Mouse (Mus musculus): ENCODE data around the gene Spaca6. TPM values are rescaled to one million over a fixed set of nuclear protein-coding genes. Genes with fewer than 3 reads are reported as not detected.
A peak's percentile ranks its signal among the peaks of the same experiment; 100 is the strongest.
"Not testable (repeated sequence)": the region's sequence is repeated elsewhere in the genome, so short reads cannot be mapped to it uniquely, and the experiment has no call there.

Gene Spaca6
- polyA plus RNA-seq, 1 experiment, result 21.3 TPM

DNA sequence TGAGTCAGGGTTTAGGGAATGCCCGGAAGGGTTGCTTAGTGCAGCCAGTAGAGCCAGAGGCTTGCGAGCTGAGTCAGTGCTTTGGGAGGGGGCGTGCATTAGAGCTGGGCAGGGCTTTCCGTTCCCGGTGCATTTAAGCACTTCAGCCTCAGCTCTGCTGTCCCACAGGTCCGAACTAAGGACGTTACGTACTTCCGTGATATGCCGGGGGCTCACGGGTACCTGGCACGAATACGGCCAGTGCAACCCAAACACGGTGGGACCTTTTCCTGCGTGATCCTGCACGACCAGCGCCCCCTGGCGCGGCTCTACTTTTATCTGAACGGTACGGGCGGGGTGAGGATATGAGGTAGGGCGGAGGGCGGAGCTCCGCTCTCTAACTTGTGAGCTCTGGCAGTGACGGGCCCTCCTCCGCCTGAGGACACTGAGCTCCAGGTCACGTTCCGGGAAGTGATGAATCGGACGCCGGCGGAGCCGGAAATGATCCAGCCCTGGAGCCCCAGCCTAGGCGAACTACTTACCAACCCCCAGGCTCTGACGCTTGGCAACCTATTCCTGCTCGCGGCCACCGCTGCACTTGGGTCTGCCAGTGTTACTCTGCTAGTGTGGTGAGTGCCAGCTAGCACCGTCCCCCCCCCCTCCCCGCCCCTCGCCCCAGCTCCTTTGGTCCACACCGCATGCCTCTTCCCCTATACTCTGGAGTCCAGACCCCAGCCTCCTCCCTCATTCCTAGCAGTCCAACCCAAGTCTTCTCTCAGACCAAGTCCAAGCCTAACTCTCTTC is 11.2 kb downstream of the Spaca6 start:
- 1% methylated on average over 40 of the region's 43 CpGs for WGBS
- Histone ChIP-seq H3K4me1 (ENCODE audit: control insufficient read depth, insufficient read depth, low read length) (no peaks in the 10 kb centered on the region), H3K4me3 (replicated peaks; ENCODE audit: control insufficient read depth, low read depth, low read length) (peak overlapping the region; percentile 60), H3K27ac (ENCODE audit: control insufficient read depth, insufficient read depth, low read depth, low read length, poor library complexity) (peak overlapping the region; percentile 35; the same call in 1 of the 2 replicates)
- TF ChIP-seq CTCF (IDR thresholded peaks at IDR 0.05; ENCODE audit: control insufficient read depth, insufficient read depth, low read length) (peak; percentile 71), POLR2A (IDR thresholded peaks at IDR 0.05; ENCODE audit: borderline replicate concordance, control insufficient read depth, low read depth, low read length) (peak; percentile 67; the same call in 1 of the 2 replicates)

DNA sequence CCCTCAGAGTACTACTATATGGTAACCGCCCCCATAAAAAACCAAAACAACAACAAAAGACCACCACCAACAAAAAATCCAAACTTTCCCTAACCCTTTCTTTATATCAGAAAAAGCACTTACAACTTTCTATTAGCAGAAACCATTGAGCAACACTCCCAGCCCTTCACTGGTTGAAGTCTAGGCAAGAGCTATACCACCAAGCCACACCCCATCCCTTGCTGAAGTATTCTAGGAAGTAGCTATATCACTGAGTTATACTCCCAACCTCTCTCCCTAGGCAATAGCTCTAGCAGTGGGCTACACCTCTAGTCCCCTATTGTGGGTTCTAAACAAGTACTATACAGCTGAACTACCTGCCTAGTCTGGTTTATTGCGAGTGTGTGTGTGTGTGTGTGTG is 12.3 kb downstream of the Spaca6 start:
- Histone ChIP-seq H3K4me3 (replicated peaks; ENCODE audit: control insufficient read depth, low read depth, low read length) (no peak overlapping the region), H3K27ac (ENCODE audit: control insufficient read depth, insufficient read depth, low read depth, low read length, poor library complexity) (no peak overlapping the region), H3K4me1 (ENCODE audit: control insufficient read depth, insufficient read depth, low read length) (no peaks in the 10 kb centered on the region)
- TF ChIP-seq POLR2A (IDR thresholded peaks at IDR 0.05; ENCODE audit: borderline replicate concordance, control insufficient read depth, low read depth, low read length) (no peak), CTCF (IDR thresholded peaks at IDR 0.05; ENCODE audit: control insufficient read depth, insufficient read depth, low read length) (no peak)
- WGBS, result 88% methylated on average over 2 of the region's 2 CpGs

DNA sequence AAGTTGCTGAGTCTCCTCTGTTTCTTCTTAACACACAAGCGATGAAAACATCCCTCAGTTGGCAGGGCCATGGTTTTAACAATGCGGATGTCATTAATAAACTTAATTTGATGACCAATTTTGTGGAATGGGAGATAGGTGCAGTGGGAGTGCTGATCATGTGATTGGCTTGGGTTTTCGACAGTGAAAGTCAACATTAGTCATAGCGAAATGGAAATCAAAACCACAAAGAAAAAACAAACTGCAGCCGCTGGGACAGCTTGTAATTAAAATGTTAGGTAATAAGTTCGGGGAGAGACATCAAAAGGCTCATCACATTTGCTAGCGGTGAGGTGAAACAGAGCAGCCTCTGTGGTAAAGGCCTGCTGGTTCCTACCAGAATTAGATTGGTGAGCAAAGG is 13.8 kb downstream of the Spaca6 start:
- Histone ChIP-seq H3K4me3 (replicated peaks; ENCODE audit: control insufficient read depth, low read depth, low read length) (no peak overlapping the region), H3K4me1 (ENCODE audit: control insufficient read depth, insufficient read depth, low read length) (no peaks in the 10 kb centered on the region), H3K27ac (ENCODE audit: control insufficient read depth, insufficient read depth, low read depth, low read length, poor library complexity) (no peak overlapping the region)
- whole genome bisulfite sequencing, result 79% methylated on average over 7 of the region's 7 CpGs
- no peak for TF ChIP-seq CTCF (IDR thresholded peaks at IDR 0.05; ENCODE audit: control insufficient read depth, insufficient read depth, low read length)
- TF ChIP-seq POLR2A (IDR thresholded peaks at IDR 0.05; ENCODE audit: borderline replicate concordance, control insufficient read depth, low read depth, low read length), result no peak

GRCm38 (mm10) chr17:17843534-17844261 is 16.7 kb downstream of the Spaca6 start:
- no peak overlapping the region for H3K4me3 ChIP-seq (replicated peaks; ENCODE audit: control insufficient read depth, low read depth, low read length)
- H3K4me1 ChIP-seq (ENCODE audit: control insufficient read depth, insufficient read depth, low read length), result no peaks in the 10 kb centered on the region
- H3K27ac ChIP-seq (ENCODE audit: control insufficient read depth, insufficient read depth, low read depth, low read length, poor library complexity), result no peak overlapping the region
- TF ChIP-seq CTCF (IDR thresholded peaks at IDR 0.05; ENCODE audit: control insufficient read depth, insufficient read depth, low read length) (no peak), POLR2A (IDR thresholded peaks at IDR 0.05; ENCODE audit: borderline replicate concordance, control insufficient read depth, low read depth, low read length) (no peak)
- 79% methylated on average over 27 of the region's 27 CpGs for WGBS

- 70% methylated on average over 3 of the region's 3 CpGs for WGBS
- not testable (repeated sequence) for H3K27ac ChIP-seq (ENCODE audit: control insufficient read depth, insufficient read depth, low read depth, low read length, poor library complexity); H3K4me1 ChIP-seq (ENCODE audit: control insufficient read depth, insufficient read depth, low read length); H3K4me3 ChIP-seq (replicated peaks; ENCODE audit: control insufficient read depth, low read depth, low read length)
These were observed 17.6 kb downstream of the Spaca6 start for GRCm38 (mm10) chr17:17844606-17845005.

GRCm38 (mm10) chr17:17845187-17846027 is 18.4 kb downstream of the Spaca6 start:
- TF ChIP-seq CTCF (IDR thresholded peaks at IDR 0.05; ENCODE audit: control insufficient read depth, insufficient read depth, low read length) (0 out of 2 replicates have a peak, but pooled peaks have one; percentile 8), POLR2A (IDR thresholded peaks at IDR 0.05; ENCODE audit: borderline replicate concordance, control insufficient read depth, low read depth, low read length) (no peak)
- H3K4me3 ChIP-seq (replicated peaks; ENCODE audit: control insufficient read depth, low read depth, low read length), result no peak overlapping the region
- no peak overlapping the region for H3K27ac ChIP-seq (ENCODE audit: control insufficient read depth, insufficient read depth, low read depth, low read length, poor library complexity)
- 61% methylated on average over 10 of the region's 10 CpGs for WGBS
- H3K4me1 ChIP-seq (ENCODE audit: control insufficient read depth, insufficient read depth, low read length), result no peaks in the 10 kb centered on the region

GRCm38 (mm10) chr17:17848988-17849387 is 22.0 kb downstream of the Spaca6 start:
- no peaks in the 10 kb centered on the region for H3K4me1 ChIP-seq (ENCODE audit: control insufficient read depth, insufficient read depth, low read length)
- WGBS, result 27% methylated on average over 2 of the region's 2 CpGs
- H3K4me3 ChIP-seq (replicated peaks; ENCODE audit: control insufficient read depth, low read depth, low read length), result no peak overlapping the region
- no peak for TF ChIP-seq POLR2A (IDR thresholded peaks at IDR 0.05; ENCODE audit: borderline replicate concordance, control insufficient read depth, low read depth, low read length)
- no peak for TF ChIP-seq CTCF (IDR thresholded peaks at IDR 0.05; ENCODE audit: control insufficient read depth, insufficient read depth, low read length)
- no peak overlapping the region for H3K27ac ChIP-seq (ENCODE audit: control insufficient read depth, insufficient read depth, low read depth, low read length, poor library complexity)

Data from bone marrow, adult 2 months (tissue).